Mouse (Mus musculus) ES-Bruce4 (cell line): ENCODE results near the gene Papolb. TPM values are rescaled to one million over a fixed set of nuclear protein-coding genes. Genes with fewer than 3 reads are reported as not detected.

Source experiments
- H3K27ac ChIP-seq: 2 replicates; pipeline ENCODE4 v1.5.1; 2012; ENCODE audit warnings: low read length, inconsistent platforms; ENCODE audit not compliant: insufficient read depth
- H3K27me3 ChIP-seq: 2 replicates; pipeline ENCODE4 v1.6.1; 2012; ENCODE audit warnings: mild to moderate bottlenecking, low read length, inconsistent platforms; ENCODE audit not compliant: control insufficient read depth, poor library complexity, insufficient read depth, severe bottlenecking
- H3K36me3 ChIP-seq: 2 replicates; pipeline ENCODE4 v1.6.1; 2012; ENCODE audit warnings: inconsistent platforms, mild to moderate bottlenecking, low read length, moderate library complexity; ENCODE audit not compliant: control insufficient read depth, poor library complexity, insufficient read depth, severe bottlenecking
- H3K4me1 ChIP-seq: one replicate; pipeline ENCODE4 v1.8.1; 2011; ENCODE audit warnings: low read length; ENCODE audit not compliant: control insufficient read depth, insufficient read depth
- H3K4me3 ChIP-seq: 2 replicates; pipeline ENCODE4 v1.5.1; 2011; ENCODE audit warnings: low read depth, mild to moderate bottlenecking, low read length
- H3K9ac ChIP-seq: 2 replicates; pipeline ENCODE4 v1.6.1; 2012; ENCODE audit warnings: low read depth, mild to moderate bottlenecking, inconsistent platforms; ENCODE audit not compliant: poor library complexity, severe bottlenecking
- H3K9me3 ChIP-seq: replicated peaks from 2 replicates; pipeline ENCODE4 v1.6.1; 2012; ENCODE audit warnings: mild to moderate bottlenecking, low read length, inconsistent platforms; ENCODE audit not compliant: control insufficient read depth, poor library complexity, insufficient read depth, severe bottlenecking
- CTCF ChIP-seq: IDR thresholded peaks from one replicate; pipeline ENCODE4 v1.8.1; 2011; ENCODE audit warnings: low read depth, low read length
- EP300 ChIP-seq: IDR thresholded peaks from 2 replicates; pipeline ENCODE4 v1.6.1; 2011; ENCODE audit warnings: low read depth, low read length; ENCODE audit not compliant: insufficient read depth
- POLR2A ChIP-seq: IDR thresholded peaks from one replicate; pipeline ENCODE4 v1.8.1; 2011; ENCODE audit warnings: low read length; ENCODE audit not compliant: insufficient read depth
- polyA plus RNA-seq: library from polyadenylated mRNA; stranded (reverse); fragments of >200 nt; gene quantifications from 2 replicates; pipeline ENCODE4 v1.2.4, GENCODE M21; 2011; ENCODE audit warnings: low read depth; ENCODE audit not compliant: missing spikeins, insufficient read depth, insufficient read length

Gene Papolb
- polyA plus RNA-seq, 1 experiment = 3.9 TPM

- H3K36me3 ChIP-seq = no peaks in the 10 kb centered on the region
- TF ChIP-seq POLR2A (no peak), CTCF (no peak)
- H3K4me1 ChIP-seq = no peaks in the 10 kb centered on the region
- H3K9ac ChIP-seq = no peak overlapping the region
- H3K9me3 ChIP-seq = no peaks in the 10 kb centered on the region
- H3K27ac ChIP-seq = no peak overlapping the region
- H3K27me3 ChIP-seq = no peaks in the 10 kb centered on the region
- H3K4me3 ChIP-seq = no peak overlapping the region
Measured at GRCm38 (mm10) chr5:142521195-142521866, 8.5 kb downstream of the Papolb start.

DNA sequence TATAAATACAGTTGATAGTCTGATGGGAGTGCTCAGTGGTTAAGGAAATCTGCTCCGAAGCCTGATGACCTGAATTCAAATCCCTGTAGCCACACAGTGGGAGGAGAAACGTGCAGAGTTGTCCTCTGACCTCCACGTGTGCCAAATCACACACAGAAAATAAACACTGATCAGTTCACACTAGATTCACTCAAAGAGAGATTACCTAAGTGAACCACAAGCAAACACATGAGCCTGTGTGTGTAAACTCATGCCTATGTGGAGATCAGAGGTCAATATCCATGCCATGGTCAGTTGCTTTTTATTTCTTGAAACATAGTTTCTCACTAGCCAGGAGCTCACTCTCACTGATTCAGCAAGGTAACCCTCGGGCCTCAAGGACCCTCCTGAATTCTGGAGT lies 9.5 kb downstream of the Papolb start:
- H3K9me3 ChIP-seq = no peaks in the 10 kb centered on the region
- no peak overlapping the region for H3K27ac ChIP-seq
- H3K36me3 ChIP-seq = no peaks in the 10 kb centered on the region
- no peak for TF ChIP-seq EP300
- no peak for TF ChIP-seq POLR2A
- H3K27me3 ChIP-seq = no peaks in the 10 kb centered on the region
- H3K4me1 ChIP-seq = no peaks in the 10 kb centered on the region
- H3K4me3 ChIP-seq = no peak overlapping the region
- no peak overlapping the region for H3K9ac ChIP-seq

DNA sequence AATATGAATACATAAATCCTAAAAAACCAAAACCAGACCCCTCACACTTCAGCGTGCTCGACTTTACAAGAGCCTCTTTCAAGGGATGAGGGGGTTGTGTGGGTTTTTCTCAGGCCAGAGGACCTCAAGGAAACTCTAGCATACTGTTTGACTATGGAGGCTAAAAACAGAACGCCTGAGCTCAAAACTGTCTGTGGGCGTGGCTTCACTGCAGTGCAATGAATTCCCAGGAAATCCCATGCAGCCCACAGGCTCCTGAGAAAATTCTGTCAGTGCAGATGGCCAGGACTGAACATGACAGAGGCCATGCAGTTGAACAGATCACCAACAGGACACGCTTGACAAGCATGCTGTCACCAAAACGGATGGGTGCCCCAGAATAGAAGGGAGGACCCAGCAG lies 10.9 kb downstream of the Papolb start:
- no peak for TF ChIP-seq EP300
- no peak for TF ChIP-seq POLR2A
- no peak for TF ChIP-seq CTCF
- H3K27me3 ChIP-seq = no peaks in the 10 kb centered on the region
- no peak overlapping the region for H3K4me3 ChIP-seq
- no peak overlapping the region for H3K27ac ChIP-seq
- no peaks in the 10 kb centered on the region for H3K4me1 ChIP-seq
- no peaks in the 10 kb centered on the region for H3K36me3 ChIP-seq
- no peaks in the 10 kb centered on the region for H3K9me3 ChIP-seq
- H3K9ac ChIP-seq = no peak overlapping the region

GRCm38 (mm10) chr5:142512112-142512511 lies 17.8 kb downstream of the Papolb start:
- TF ChIP-seq POLR2A = no peak
- TF ChIP-seq CTCF = no peak
- no peak for TF ChIP-seq EP300
- no peak overlapping the region for H3K27ac ChIP-seq
- no peak overlapping the region for H3K9ac ChIP-seq
- no peaks in the 10 kb centered on the region for H3K9me3 ChIP-seq
- no peaks in the 10 kb centered on the region for H3K27me3 ChIP-seq
- no peaks in the 10 kb centered on the region for H3K36me3 ChIP-seq
- H3K4me1 ChIP-seq = no peaks in the 10 kb centered on the region
- H3K4me3 ChIP-seq = no peak overlapping the region

GRCm38 (mm10) chr5:142510061-142510414 lies 19.8 kb downstream of the Papolb start:
- TF ChIP-seq CTCF (no peak), EP300 (no peak), POLR2A (no peak)
- H3K36me3 ChIP-seq = no peaks in the 10 kb centered on the region
- no peaks in the 10 kb centered on the region for H3K9me3 ChIP-seq
- no peaks in the 10 kb centered on the region for H3K27me3 ChIP-seq
- H3K9ac ChIP-seq = no peak overlapping the region
- no peak overlapping the region for H3K4me3 ChIP-seq
- no peaks in the 10 kb centered on the region for H3K4me1 ChIP-seq
- no peak overlapping the region for H3K27ac ChIP-seq

- H3K27ac ChIP-seq = no peak overlapping the region
- H3K4me1 ChIP-seq = no peaks in the 10 kb centered on the region
- H3K27me3 ChIP-seq = no peaks in the 10 kb centered on the region
- no peak overlapping the region for H3K4me3 ChIP-seq
- TF ChIP-seq EP300 (no peak), POLR2A (no peak), CTCF (no peak)
- no peaks in the 10 kb centered on the region for H3K9me3 ChIP-seq
- no peaks in the 10 kb centered on the region for H3K36me3 ChIP-seq
- no peak overlapping the region for H3K9ac ChIP-seq
Measured at GRCm38 (mm10) chr5:142509141-142510060, 20.5 kb downstream of the Papolb start.
